Mouse (Mus musculus) forebrain, embryonic 11.5 days (tissue): Measurements from ENCODE around the gene Fam222a. TPM values are rescaled to one million over a fixed set of nuclear protein-coding genes. Genes with fewer than 3 reads are reported as not detected.
A peak's percentile ranks its signal among the peaks of the same experiment; 100 is the strongest.

ENCODE experiments used
- ATAC-seq: fragments of 200-750 bp; cut with Nextera tagmentation; replicated peaks from 2 replicates; pipeline ENCODE4 v1.8.0; 2017; ENCODE audit warnings: moderate TSS enrichment; ENCODE audit not compliant: low FRiP score
- DNase-seq: peaks from one replicate; pipeline ENCODE4 v3.0.0-alpha.2; 2017; ENCODE audit warnings: low spot score
- H3K27ac ChIP-seq: fragments of 300-500 bp; sonication (generic); 2 replicates; pipeline ENCODE4 v1.5.1; 2014; ENCODE audit warnings: low read depth, low read length
- H3K27me3 ChIP-seq: fragments of 300-500 bp; sonication (generic); 2 replicates; pipeline ENCODE4 v1.6.1; 2014; ENCODE audit warnings: mild to moderate bottlenecking, low read length, mixed read lengths; ENCODE audit not compliant: control insufficient read depth, insufficient read depth
- H3K36me3 ChIP-seq: fragments of 300-500 bp; sonication (generic); 2 replicates; pipeline ENCODE4 v1.6.1; 2014; ENCODE audit warnings: mild to moderate bottlenecking, low read length, moderate library complexity, mixed read lengths; ENCODE audit not compliant: control insufficient read depth, insufficient read depth
- H3K4me1 ChIP-seq: fragments of 300-500 bp; sonication (generic); replicated peaks from 2 replicates; pipeline ENCODE4 v1.6.1; 2014; ENCODE audit warnings: low read length, mixed read lengths; ENCODE audit not compliant: control insufficient read depth, insufficient read depth
- H3K4me2 ChIP-seq: fragments of 300-500 bp; sonication (generic); 2 replicates; pipeline ENCODE4 v1.6.1; 2014; ENCODE audit warnings: low read depth, mild to moderate bottlenecking, low read length, moderate library complexity, mixed read lengths; ENCODE audit not compliant: severe bottlenecking
- H3K4me3 ChIP-seq: fragments of 300-500 bp; sonication (generic); 2 replicates; pipeline ENCODE4 v1.5.1; 2014; ENCODE audit warnings: low read depth, low read length
- H3K9ac ChIP-seq: fragments of 300-500 bp; sonication (generic); 2 replicates; pipeline ENCODE4 v1.6.1; 2014; ENCODE audit warnings: low read length
- H3K9me3 ChIP-seq: fragments of 300-500 bp; sonication (generic); 2 replicates; pipeline ENCODE4 v1.6.1; 2016; ENCODE audit warnings: low read length, mixed read lengths; ENCODE audit not compliant: control insufficient read depth
- WGBS: fragments of 180-500 bp; shearing (Covaris S2); extraction: QIAGEN DNeasy Blood & Tissue Kit; methylation state at CpG from one replicate; pipeline ENCODE4 v1.1.7; 2014; 5-methylcytosine and 5-hydroxymethylcytosine counted together
- polyA plus RNA-seq: library from polyadenylated mRNA; unstranded; fragments of >200 nt; fragmentation: Nextera tagmentation; extraction: Ambion mirVana; gene quantifications from 2 replicates; pipeline ENCODE4 v1.2.1, GENCODE M21; 2014

The Fam222a gene
- polyA plus RNA-seq, 1 experiment from 2014 or later, result 9.4 TPM

DNA sequence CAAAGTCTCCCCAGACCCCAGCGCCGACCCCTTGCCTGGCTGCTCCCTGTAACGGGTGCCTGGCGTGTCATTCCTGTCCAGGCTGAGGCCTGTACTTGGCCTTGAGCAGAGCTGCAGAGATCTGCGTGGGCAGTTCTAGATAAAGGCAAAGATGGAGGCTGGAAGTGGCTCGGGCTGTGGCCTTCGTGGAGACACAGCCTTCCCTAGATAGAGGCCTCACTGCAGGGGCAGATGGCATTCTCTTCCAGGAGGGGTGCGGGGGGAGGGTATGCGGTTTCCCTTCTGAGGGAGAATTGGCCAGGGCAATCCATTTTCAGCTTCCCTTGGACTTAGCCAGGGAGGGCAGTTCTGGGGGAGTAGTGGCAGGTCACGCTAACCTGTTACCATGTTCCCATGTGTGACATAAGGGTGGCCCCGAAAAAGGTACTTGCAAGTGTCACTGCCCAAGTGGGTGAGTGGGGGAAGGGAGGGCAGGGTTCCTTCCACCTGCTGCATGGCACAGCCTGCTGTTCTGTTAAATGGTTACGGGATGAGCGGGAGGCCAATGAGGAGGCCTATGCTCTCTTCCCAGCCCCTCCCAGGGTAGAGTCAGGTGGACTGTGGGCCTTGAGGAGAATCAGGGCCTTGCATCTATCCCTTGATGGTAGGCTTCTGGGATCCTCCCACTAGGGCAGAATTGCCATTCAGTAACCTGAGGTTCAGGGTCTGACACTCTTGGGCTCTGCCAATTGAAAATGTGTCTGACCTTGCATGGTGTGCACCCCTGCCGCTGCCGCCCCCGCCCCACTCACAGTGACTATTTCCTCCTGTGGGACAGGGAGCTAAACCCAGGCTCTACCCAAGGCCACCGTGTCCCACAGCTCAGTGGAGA is 22.5 kb downstream of the Fam222a start:
- H3K9me3 ChIP-seq, result no peaks in the 10 kb centered on the region
- H3K27ac ChIP-seq, result peak overlapping the region; percentile 34; the same call in 1 of the 2 replicates
- ATAC-seq, result no peak
- no peaks in the 10 kb centered on the region for H3K36me3 ChIP-seq
- no peak for DNase-seq
- H3K4me1 ChIP-seq, result peaks cover 63% of the 10 kb centered on the region
- 85% methylated on average over 17 of the region's 17 CpGs for WGBS
- no peak overlapping the region; the same call in 1 of the 2 replicates for H3K9ac ChIP-seq
- H3K4me2 ChIP-seq, result no peak overlapping the region
- H3K27me3 ChIP-seq, result no peaks in the 10 kb centered on the region
- H3K4me3 ChIP-seq, result no peak overlapping the region

DNA sequence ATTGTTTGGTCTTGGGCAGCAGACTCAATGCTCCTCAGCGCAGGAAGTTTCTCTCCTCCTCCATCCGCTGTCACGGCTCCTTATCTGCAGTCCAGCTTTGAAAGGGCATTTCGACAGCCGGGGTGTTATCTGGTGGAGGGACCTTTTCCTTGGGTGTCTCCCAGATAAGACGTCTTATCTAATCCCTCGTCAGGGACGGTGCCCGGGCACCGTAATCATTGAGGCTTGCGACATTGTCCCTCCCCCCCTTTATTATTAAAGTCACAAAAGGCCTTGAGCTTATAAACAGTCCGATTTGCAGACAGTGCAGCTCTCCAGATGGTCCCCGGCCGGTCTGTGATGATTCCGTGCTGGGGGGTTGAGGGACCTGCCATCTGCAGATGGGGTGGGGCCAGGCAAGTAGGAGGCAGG is 23.3 kb downstream of the Fam222a start:
- WGBS, result 56% methylated on average over 15 of the region's 15 CpGs
- Histone ChIP-seq H3K9me3 (no peaks in the 10 kb centered on the region), H3K27me3 (no peaks in the 10 kb centered on the region), H3K36me3 (no peaks in the 10 kb centered on the region), H3K9ac (no peak overlapping the region), H3K4me3 (no peak overlapping the region), H3K4me1 (peaks cover 55% of the 10 kb centered on the region), H3K27ac (peak overlapping the region; percentile 34), H3K4me2 (no peak overlapping the region)
- no peak for ATAC-seq
- no peak for DNase-seq

DNA sequence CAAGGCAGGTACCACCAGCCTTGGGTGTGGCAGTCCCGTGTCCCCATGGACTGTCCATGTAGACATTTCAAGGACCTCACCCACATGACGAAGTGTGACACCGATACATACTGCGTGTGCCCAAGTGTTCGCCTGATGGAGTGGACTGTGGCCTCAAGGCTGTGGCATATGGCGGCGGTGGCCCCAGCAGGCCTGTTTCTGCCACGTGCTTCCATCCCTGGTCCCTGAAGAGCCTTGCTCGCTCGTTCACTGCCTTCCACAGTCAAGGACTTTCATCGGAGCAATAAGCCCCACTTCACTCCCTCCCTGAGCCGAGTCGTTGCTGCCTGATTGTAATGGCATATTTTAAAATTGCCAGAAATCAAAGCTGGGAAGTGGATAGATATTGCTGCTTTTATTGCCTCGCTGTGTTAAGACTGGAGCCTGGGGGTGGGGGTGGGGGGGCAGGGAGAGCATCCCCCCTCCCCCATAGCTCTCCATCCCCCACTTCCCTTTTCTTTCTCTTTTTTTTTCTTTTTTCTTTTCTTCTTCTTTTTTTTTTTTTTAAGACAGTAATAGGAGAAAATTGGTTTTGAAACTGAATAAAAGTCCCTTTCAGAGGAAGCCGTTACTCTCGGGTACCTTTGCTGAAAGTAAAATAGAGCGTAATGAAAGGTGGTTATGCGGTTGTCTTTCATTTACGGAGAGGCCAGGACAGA is 24.8 kb downstream of the Fam222a start:
- 47% methylated on average over 19 of the region's 19 CpGs for WGBS
- H3K4me3 ChIP-seq, result no peak overlapping the region
- ATAC-seq (0 out of 2 replicates have a peak, but pooled peaks have one; percentile 11), DNase-seq (no peak)
- no peaks in the 10 kb centered on the region for H3K36me3 ChIP-seq
- H3K4me1 ChIP-seq, result peaks cover 55% of the 10 kb centered on the region
- no peaks in the 10 kb centered on the region for H3K27me3 ChIP-seq
- H3K9me3 ChIP-seq, result no peaks in the 10 kb centered on the region
- no peak overlapping the region for H3K9ac ChIP-seq
- peak overlapping the region; percentile 57 for H3K27ac ChIP-seq
- H3K4me2 ChIP-seq, result peak overlapping the region; percentile 27; the same call in 1 of the 2 replicates

DNA sequence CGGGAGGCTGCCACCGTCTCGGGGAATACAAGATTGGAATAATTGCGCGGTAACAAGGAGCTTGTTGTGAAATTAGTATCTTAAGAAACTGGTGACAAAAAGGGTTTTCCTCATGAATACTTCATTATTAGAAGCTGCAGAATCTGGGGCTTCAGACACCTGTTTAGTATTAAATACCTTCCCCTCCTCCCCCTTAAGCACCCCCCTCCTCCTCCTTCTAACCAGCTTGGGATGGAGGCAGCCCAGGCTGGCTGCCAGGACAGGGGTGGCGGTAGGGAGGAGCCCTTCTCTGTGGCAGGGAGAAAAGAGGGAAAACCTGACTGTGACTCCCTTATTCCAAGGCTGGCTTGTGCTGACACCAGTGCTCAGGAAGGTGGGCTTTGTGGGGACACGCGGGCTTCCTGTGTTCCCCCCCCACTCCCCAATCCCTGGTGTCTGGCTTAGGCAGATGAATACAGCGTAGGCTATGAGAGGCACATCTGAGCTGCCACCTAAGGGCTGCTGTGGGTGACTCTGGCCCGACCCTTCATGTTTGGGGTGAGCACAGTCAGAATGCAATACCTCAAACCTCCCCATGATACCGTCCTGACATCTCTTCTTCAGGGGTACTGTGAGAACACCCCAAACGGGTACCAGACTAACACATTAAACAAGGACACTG is 25.5 kb downstream of the Fam222a start:
- H3K4me2 ChIP-seq, result peak overlapping the region; percentile 27; the same call in 1 of the 2 replicates
- H3K4me1 ChIP-seq, result peaks cover 54% of the 10 kb centered on the region
- H3K9me3 ChIP-seq, result no peaks in the 10 kb centered on the region
- DNase-seq (no peak), ATAC-seq (no peak)
- no peaks in the 10 kb centered on the region for H3K27me3 ChIP-seq
- H3K36me3 ChIP-seq, result no peaks in the 10 kb centered on the region
- H3K4me3 ChIP-seq, result no peak overlapping the region
- H3K9ac ChIP-seq, result 0 out of 2 replicates have a peak overlapping the region, but pooled peaks have one; percentile 4
- no peak overlapping the region; the same call in 1 of the 2 replicates for H3K27ac ChIP-seq
- WGBS, result 51% methylated on average over 12 of the region's 12 CpGs

DNA sequence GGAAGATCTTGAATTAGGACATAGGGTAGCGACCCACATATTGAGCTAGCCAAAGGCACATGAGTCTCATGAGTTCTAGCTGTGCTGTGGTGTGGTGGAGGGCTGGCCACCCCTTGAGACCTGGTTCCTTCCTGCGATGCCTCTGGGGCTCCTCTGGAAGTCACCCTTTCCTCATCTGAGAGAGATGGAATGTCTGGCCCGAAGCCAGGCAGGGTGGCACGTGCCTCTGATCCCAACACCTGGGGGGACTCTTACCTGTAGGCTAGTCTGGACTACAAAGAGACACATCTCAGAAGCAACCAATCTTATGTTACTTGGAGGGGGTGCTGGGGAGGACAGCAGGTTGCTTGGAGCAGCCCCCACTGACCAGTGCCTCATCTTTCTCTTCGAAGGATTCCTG is 26.1 kb downstream of the Fam222a start:
- Histone ChIP-seq H3K9ac (no peak overlapping the region), H3K36me3 (no peaks in the 10 kb centered on the region), H3K9me3 (no peaks in the 10 kb centered on the region), H3K4me2 (no peak overlapping the region), H3K27ac (no peak overlapping the region), H3K27me3 (no peaks in the 10 kb centered on the region), H3K4me3 (no peak overlapping the region), H3K4me1 (peaks cover 47% of the 10 kb centered on the region)
- no peak for ATAC-seq
- no peak for DNase-seq
- 87% methylated on average over 5 of the region's 5 CpGs for WGBS

DNA sequence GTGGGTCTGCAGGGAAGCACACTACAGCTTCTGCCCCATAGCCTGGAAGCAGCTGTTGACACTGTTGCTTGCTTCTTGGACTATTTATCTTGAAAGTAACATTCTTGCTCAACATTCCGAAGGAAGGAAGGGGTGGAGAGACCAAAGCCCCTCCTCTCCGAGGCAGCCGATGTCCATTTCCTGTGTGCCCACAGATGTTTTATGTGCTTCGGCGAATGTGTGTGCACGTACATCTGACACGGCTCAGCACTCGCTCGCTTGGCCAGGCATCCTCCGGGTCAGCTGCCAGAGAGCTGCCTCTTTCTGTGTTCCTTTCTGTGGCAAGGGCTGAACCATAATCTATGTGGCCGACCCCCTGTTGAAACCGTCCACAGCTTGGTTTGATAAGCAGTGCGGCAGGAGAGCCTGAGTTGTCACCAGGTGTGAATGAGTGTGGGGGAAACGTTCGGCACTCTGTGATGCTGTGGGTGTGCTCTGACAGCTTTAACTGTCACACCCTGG is 27.0 kb downstream of the Fam222a start:
- no peak for DNase-seq
- Histone ChIP-seq H3K9me3 (no peaks in the 10 kb centered on the region), H3K4me2 (no peak overlapping the region), H3K27me3 (no peaks in the 10 kb centered on the region), H3K4me3 (no peak overlapping the region), H3K36me3 (no peaks in the 10 kb centered on the region), H3K27ac (no peak overlapping the region), H3K9ac (no peak overlapping the region), H3K4me1 (peaks cover 39% of the 10 kb centered on the region)
- WGBS, result 86% methylated on average over 15 of the region's 15 CpGs
- ATAC-seq, result no peak

DNA sequence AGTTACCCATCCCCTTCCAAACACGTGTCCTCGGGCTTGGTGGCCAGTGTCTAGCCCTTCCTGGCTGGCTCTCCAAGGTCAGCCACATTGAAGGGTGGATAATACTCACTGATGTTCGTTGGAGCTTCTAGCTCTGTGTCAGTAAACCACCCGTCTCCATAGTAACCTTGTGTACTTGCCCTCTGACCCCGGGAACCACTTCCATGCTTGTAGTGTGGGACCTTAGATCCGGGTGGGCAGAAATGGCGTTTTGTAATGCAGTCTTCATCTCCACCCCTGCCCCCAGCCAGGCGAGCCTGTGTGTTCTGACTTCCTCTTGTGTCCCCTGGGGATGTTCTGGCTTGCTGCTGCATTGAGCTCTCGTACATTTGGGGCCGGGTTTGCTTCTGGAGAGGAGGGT is 28.8 kb downstream of the Fam222a start:
- ATAC-seq (no peak), DNase-seq (no peak)
- Histone ChIP-seq H3K27me3 (no peaks in the 10 kb centered on the region), H3K36me3 (no peaks in the 10 kb centered on the region), H3K4me2 (no peak overlapping the region), H3K4me1 (peaks cover 21% of the 10 kb centered on the region), H3K9ac (no peak overlapping the region), H3K9me3 (no peaks in the 10 kb centered on the region), H3K27ac (no peak overlapping the region), H3K4me3 (no peak overlapping the region)
- WGBS, result 37% methylated on average over 10 of the region's 10 CpGs

DNA sequence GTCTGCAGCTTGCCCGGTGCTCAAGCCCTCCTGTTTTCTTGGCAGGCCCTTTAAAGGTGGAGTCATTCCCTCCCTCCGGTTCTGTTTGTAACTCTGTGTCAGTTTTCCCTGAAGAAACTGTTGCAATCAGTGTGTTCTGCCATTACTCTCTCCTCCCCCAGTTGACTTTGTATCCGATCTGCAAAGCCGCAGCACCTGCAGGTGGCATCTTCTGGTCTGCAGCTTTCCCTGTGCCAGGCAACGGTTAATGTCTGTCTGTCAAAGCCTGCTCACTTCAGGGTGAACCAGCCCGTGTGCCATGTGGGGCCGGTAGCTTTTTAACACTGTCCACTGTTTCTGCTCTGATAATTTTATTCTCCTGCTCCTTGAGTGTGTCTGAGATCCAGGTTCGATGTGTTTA is 29.4 kb downstream of the Fam222a start:
- Histone ChIP-seq H3K4me2 (no peak overlapping the region), H3K4me1 (peaks cover 17% of the 10 kb centered on the region), H3K4me3 (no peak overlapping the region), H3K27ac (no peak overlapping the region), H3K9ac (no peak overlapping the region), H3K9me3 (no peaks in the 10 kb centered on the region), H3K36me3 (no peaks in the 10 kb centered on the region), H3K27me3 (no peaks in the 10 kb centered on the region)
- DNase-seq (no peak), ATAC-seq (no peak)
- WGBS, result 68% methylated on average over 8 of the region's 8 CpGs
